Mouse (Mus musculus): ENCODE data around the gene Msh5.

DNA sequence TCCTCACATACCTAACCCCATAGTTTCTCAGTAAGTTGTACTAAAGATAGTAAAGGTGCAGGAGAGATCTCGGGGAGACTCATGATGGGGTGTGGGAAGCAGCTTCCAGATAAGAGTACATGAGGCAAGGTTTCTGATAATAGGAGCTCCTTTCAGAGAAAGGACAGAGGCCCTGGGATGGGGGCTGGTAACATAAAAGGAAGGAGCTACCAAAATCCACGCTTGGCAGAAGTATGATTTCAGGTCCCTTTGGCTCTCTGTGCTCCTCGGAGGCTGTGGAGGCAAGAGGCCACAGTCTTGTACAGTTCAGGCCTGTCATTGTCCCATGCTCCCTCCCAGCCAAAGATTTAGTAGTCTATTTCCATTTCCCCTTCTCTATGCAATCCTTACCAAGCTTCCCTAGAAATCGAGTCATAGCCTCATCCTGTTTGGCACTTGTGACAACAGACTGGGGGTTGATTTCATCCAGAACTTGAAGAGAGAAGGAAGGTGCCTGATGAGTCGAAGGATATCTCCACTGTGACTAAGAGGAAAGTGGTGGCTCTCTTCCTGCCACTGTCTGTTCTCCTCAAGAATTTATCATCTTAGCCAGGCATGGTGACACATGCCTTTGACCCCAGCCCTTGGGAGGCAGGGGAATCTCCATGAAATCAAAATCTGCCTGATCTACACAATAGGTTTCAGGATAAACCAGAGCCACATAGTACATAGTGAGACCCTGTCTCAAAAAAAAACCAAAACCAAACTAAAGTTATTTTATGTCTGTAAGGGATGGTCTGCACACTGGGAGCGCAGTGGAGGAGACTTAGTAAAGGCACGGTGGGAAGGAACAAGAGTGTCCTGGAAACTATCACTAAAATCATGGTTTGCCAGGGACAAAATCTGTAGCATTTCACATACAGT, 1.4 kb downstream of the Msh5 start:
- TF ChIP-seq CTCF (IDR thresholded peaks at IDR 0.05; ENCODE audit: insufficient read depth, low read length) (no peak), POLR2A (IDR thresholded peaks at IDR 0.05; ENCODE audit: borderline replicate concordance, extremely low read depth, low read depth, low read length) (no peak)
